Mouse (Mus musculus) erythroblast, embryonic 14.5 days (primary cell): Measurements from ENCODE around the gene Tmc1.

Experiments
- GATA1 ChIP-seq: IDR thresholded peaks from 2 replicates; pipeline ENCODE4 v1.6.1; 2012; ENCODE audit warnings: low read length, inconsistent platforms, mixed read lengths
- TAL1 ChIP-seq: IDR thresholded peaks from 3 replicates; pipeline ENCODE4 v1.6.1; 2012; ENCODE audit warnings: low read length, inconsistent platforms, mixed read lengths

GRCm38 (mm10) chr19:20761675-20762426 lies 192.2 kb downstream of the Tmc1 start:
- TF ChIP-seq GATA1: no peak
- no peak for TF ChIP-seq TAL1
